16 mouse cellular contexts compared by ENCODE assay signal in genomic region chr2:117190915-117191314, GRCm38 (mm10).
"Had no signal": no experiment of that assay in that cellular context is flagged by ENCODE, and none has a peak within 500 bp of the region (broad histone marks: within the 10 kb centered on the region; RNA-seq: fewer than 3 reads in every experiment).

No protein-coding gene starts in this region.

- H3K4me2 ChIP-seq: kidney, embryonic 15.5 days; liver, embryonic 12.5 days; lung, embryonic 14.5 days; midbrain, embryonic 11.5 days; midbrain, embryonic 15.5 days; neural tube, embryonic 13.5 days had no signal

- H3K9me3 ChIP-seq: kidney, embryonic 15.5 days; liver, embryonic 12.5 days; megakaryocyte, embryonic 14.5 days; midbrain, embryonic 15.5 days; neural tube, embryonic 13.5 days had no signal

- DNase-seq: kidney, adult 2 months; kidney, postnatal 25 days; lung, embryonic 14.5 days; lung, postnatal 10 days; right cerebral cortex, adult 18-20 months; right cerebral cortex, postnatal 25 days; thymus, postnatal 4 days had no signal

- ATAC-seq: liver, embryonic 12.5 days; midbrain, embryonic 15.5 days had no signal

- H3K4me1 ChIP-seq: liver, embryonic 12.5 days; midbrain, embryonic 15.5 days; neural tube, embryonic 13.5 days had no signal

- H3K27ac ChIP-seq: kidney, embryonic 15.5 days; left cerebral cortex, adult 2 months; liver, embryonic 12.5 days; macrophage; midbrain, embryonic 15.5 days; neural tube, embryonic 13.5 days; stomach, postnatal 0 days had no signal

- H3K9ac ChIP-seq: kidney, embryonic 15.5 days; liver, embryonic 12.5 days; lung, embryonic 14.5 days; midbrain, embryonic 15.5 days; neural tube, embryonic 13.5 days had no signal

- H3K27me3 ChIP-seq: kidney, embryonic 15.5 days; liver, embryonic 12.5 days; megakaryocyte, embryonic 14.5 days; midbrain, embryonic 15.5 days; neural tube, embryonic 13.5 days had no signal

- H3K4me3 ChIP-seq: kidney, embryonic 15.5 days; left cerebral cortex, adult 2 months; liver, embryonic 12.5 days; megakaryocyte, embryonic 14.5 days; midbrain, embryonic 15.5 days; neural tube, embryonic 13.5 days had no signal
